Mouse (Mus musculus) forebrain, embryonic 16.5 days (tissue): ENCODE measurements around the gene Irf8. TPM values are rescaled to one million over a fixed set of nuclear protein-coding genes. Genes with fewer than 3 reads are reported as not detected.

Experiments
- ATAC-seq: fragments of 200-750 bp; cut with Nextera tagmentation; 2 replicates; pipeline ENCODE4 v1.8.0; 2017; ENCODE audit warnings: mild to moderate bottlenecking, moderate library complexity
- H3K27ac ChIP-seq: fragments of 300-500 bp; sonication (generic); 2 replicates; pipeline ENCODE4 v1.5.1; 2014; ENCODE audit warnings: low read length, control low read depth
- H3K27me3 ChIP-seq: fragments of 300-500 bp; sonication (generic); replicated peaks from 2 replicates; pipeline ENCODE4 v1.6.1; 2014; ENCODE audit warnings: low read length; ENCODE audit not compliant: control insufficient read depth, insufficient read depth
- H3K36me3 ChIP-seq: fragments of 300-500 bp; sonication (generic); 2 replicates; pipeline ENCODE4 v1.6.1; 2014; ENCODE audit not compliant: control insufficient read depth, insufficient read depth
- H3K4me1 ChIP-seq: fragments of 300-500 bp; sonication (generic); replicated peaks from 2 replicates; pipeline ENCODE4 v1.6.1; 2014; ENCODE audit warnings: low read length; ENCODE audit not compliant: control insufficient read depth, insufficient read depth
- H3K4me2 ChIP-seq: fragments of 300-500 bp; sonication (generic); 2 replicates; pipeline ENCODE4 v1.6.1; 2014; ENCODE audit warnings: mild to moderate bottlenecking, low read length, control low read depth
- H3K4me3 ChIP-seq: fragments of 300-500 bp; sonication (generic); replicated peaks from 2 replicates; pipeline ENCODE4 v1.5.1; 2014; ENCODE audit warnings: mild to moderate bottlenecking, low read length, control low read depth
- H3K9ac ChIP-seq: fragments of 300-500 bp; sonication (generic); replicated peaks from 2 replicates; pipeline ENCODE4 v1.6.1; 2014; ENCODE audit warnings: low read depth, low read length, control low read depth
- H3K9me3 ChIP-seq: fragments of 300-500 bp; sonication (generic); 2 replicates; pipeline ENCODE4 v1.6.1; 2016; ENCODE audit warnings: low read length; ENCODE audit not compliant: control insufficient read depth
- WGBS: fragments of 180-500 bp; shearing (Covaris S2); extraction: QIAGEN DNeasy Blood & Tissue Kit; methylation state at CpG from one replicate; pipeline ENCODE4 v1.1.7; 2014; 5-methylcytosine and 5-hydroxymethylcytosine counted together
- polyA plus RNA-seq: library from polyadenylated mRNA; unstranded; fragments of >200 nt; fragmentation: Nextera tagmentation; extraction: Ambion mirVana; gene quantifications from 2 replicates; pipeline ENCODE4 v1.2.1, GENCODE M21; 2015

Gene Irf8
- polyA plus RNA-seq, 1 experiment from 2014 or later: 4.2 TPM

- Histone ChIP-seq H3K4me2 (no peak overlapping the region), H3K36me3 (no peaks in the 10 kb centered on the region), H3K27me3 (no peaks in the 10 kb centered on the region), H3K9ac (no peak overlapping the region), H3K4me3 (no peak overlapping the region), H3K4me1 (no peaks in the 10 kb centered on the region), H3K9me3 (no peaks in the 10 kb centered on the region), H3K27ac (no peak overlapping the region)
- ATAC-seq: no peak
- WGBS: 55% methylated on average over 19 of the region's 19 CpGs
Observed at GRCm38 (mm10) chr8:120755306-120756297, 19.4 kb downstream of the Irf8 start.

DNA sequence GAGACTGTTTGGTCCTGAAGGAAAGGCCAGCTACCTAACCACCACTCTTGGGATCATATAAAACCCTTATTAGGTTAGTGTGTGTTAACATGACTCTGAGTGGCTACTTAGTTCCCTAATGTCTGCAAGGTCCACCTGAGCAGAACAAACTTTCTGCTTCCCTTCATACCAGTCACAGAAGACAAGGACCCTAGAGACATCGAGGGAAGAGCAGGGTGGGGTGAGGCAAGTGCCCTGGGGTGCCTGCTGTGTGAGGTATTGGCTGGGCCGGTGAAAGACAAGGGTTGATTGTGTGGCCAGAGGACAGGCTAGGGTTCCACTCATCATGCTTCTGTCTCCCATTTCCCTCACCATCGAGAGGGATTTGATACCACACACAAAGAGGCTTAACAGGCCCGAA, 21.8 kb downstream of the Irf8 start:
- Histone ChIP-seq H3K4me3 (no peak overlapping the region), H3K36me3 (no peaks in the 10 kb centered on the region), H3K4me2 (no peak overlapping the region), H3K27me3 (no peaks in the 10 kb centered on the region), H3K9me3 (no peaks in the 10 kb centered on the region), H3K27ac (no peak overlapping the region), H3K4me1 (no peaks in the 10 kb centered on the region), H3K9ac (no peak overlapping the region)
- no peak for ATAC-seq
- 44% methylated on average over 4 of the region's 4 CpGs for WGBS

DNA sequence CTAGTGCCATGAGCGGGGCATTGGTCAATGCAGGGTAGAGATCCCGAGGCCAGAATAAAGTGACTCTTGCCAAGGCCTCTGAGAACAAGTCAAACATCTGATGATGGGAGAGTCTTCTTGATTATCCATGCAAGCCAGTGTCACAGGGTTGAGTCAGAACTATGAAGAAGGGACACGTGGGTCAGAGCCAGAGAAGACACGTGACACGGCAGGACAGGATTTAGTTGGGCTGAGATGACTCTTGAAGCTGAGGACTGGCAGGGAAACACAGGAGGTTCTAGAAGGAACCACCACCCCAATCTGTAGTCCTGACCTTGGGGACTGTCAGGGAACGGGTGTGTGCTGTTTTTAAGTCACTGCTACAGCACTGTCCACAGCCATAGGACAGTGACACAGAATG, 23.7 kb downstream of the Irf8 start:
- Histone ChIP-seq H3K9ac (no peak overlapping the region), H3K4me1 (no peaks in the 10 kb centered on the region), H3K27me3 (no peaks in the 10 kb centered on the region), H3K4me3 (no peak overlapping the region), H3K27ac (no peak overlapping the region), H3K9me3 (no peaks in the 10 kb centered on the region), H3K4me2 (no peak overlapping the region), H3K36me3 (no peaks in the 10 kb centered on the region)
- ATAC-seq: no peak
- WGBS: 83% methylated on average over 6 of the region's 6 CpGs

DNA sequence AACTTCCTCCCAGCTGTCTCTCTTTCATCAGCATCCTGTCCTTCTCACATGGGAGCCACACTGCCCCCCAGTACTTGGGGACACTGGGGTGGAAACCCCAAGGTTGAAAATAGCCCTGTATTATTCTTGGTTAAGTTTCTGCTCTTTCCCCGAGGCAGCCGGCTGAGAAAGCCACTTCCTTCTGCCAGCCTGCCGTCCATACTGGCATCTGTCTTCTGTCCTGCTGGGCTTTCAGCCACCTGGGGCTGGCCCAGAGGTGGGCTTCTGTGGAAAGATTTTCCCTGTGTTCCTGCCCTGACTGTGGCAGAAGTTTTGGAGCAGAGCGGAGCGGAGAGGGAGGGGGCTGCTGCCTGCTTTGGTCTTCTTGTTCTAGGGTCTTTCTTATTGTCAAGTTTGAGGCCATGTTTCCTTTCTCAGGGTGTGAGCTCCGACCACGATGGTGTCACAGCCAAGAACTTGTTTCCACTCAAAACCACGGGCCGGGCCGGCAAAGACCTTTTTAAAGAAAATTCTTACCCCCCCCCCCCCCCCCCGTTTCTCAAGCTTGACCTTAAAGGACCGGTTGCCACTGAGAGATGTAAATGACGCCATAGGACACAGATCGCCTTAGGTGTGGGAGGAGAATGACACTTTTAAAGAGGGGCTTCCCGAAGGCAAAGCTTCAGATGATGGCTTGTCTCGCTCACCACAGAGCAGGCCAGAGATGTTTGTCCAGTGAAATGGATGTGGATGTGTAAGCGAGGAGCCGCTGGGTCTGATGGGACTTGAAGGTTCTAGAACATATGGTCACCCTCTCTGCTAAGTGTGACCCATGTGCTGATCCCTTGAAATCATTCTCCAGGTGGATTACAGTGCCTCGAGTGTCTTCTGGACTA, 24.4 kb downstream of the Irf8 start:
- no peak overlapping the region for H3K9ac ChIP-seq
- no peak overlapping the region for H3K4me2 ChIP-seq
- no peaks in the 10 kb centered on the region for H3K27me3 ChIP-seq
- no peak for ATAC-seq
- H3K27ac ChIP-seq: no peak overlapping the region
- H3K4me1 ChIP-seq: no peaks in the 10 kb centered on the region
- H3K4me3 ChIP-seq: no peak overlapping the region
- H3K9me3 ChIP-seq: no peaks in the 10 kb centered on the region
- 87% methylated on average over 19 of the region's 19 CpGs for WGBS
- H3K36me3 ChIP-seq: no peaks in the 10 kb centered on the region

GRCm38 (mm10) chr8:120763267-120763666, 27.1 kb downstream of the Irf8 start:
- H3K9ac ChIP-seq: no peak overlapping the region
- H3K27ac ChIP-seq: no peak overlapping the region
- H3K4me1 ChIP-seq: no peaks in the 10 kb centered on the region
- H3K4me3 ChIP-seq: no peak overlapping the region
- H3K27me3 ChIP-seq: no peaks in the 10 kb centered on the region
- H3K36me3 ChIP-seq: no peaks in the 10 kb centered on the region
- ATAC-seq: no peak
- H3K9me3 ChIP-seq: no peaks in the 10 kb centered on the region
- WGBS: 76% methylated on average over 5 of the region's 5 CpGs
- H3K4me2 ChIP-seq: no peak overlapping the region

DNA sequence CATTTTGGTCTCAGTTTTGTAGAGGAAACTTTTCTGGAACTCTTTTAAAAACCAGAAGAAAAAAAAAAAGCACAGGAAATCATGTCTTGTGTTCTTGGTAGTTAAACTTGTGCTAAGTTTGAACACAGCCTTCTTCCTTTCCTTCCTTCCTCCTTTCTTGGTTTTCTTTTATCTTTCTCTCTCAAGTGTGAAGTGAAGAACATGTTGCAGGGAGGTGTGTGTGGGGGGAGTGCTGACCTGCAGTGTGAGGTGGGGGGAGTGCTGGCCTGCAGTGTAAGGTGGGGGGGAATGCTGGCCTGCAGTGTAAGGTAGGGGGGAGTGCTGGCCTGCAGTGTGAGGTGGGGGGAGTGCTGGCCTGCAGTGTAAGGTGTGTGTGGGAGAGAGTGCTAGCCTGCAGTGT, 28.5 kb downstream of the Irf8 start:
- no peak overlapping the region for H3K27ac ChIP-seq
- no peaks in the 10 kb centered on the region for H3K36me3 ChIP-seq
- no peak overlapping the region for H3K4me3 ChIP-seq
- H3K27me3 ChIP-seq: no peaks in the 10 kb centered on the region
- no peak overlapping the region for H3K9ac ChIP-seq
- H3K9me3 ChIP-seq: no peaks in the 10 kb centered on the region
- ATAC-seq: no peak
- no peak overlapping the region for H3K4me2 ChIP-seq
- H3K4me1 ChIP-seq: no peaks in the 10 kb centered on the region

- H3K36me3 ChIP-seq: no peaks in the 10 kb centered on the region
- no peaks in the 10 kb centered on the region for H3K27me3 ChIP-seq
- no peaks in the 10 kb centered on the region for H3K9me3 ChIP-seq
- no peak for ATAC-seq
- H3K4me3 ChIP-seq: no peak overlapping the region
- H3K4me2 ChIP-seq: no peak overlapping the region
- no peaks in the 10 kb centered on the region for H3K4me1 ChIP-seq
- WGBS: 26% methylated on average over 3 of the region's 3 CpGs
- H3K9ac ChIP-seq: no peak overlapping the region
- no peak overlapping the region for H3K27ac ChIP-seq
Observed at GRCm38 (mm10) chr8:120766622-120767021, 30.5 kb downstream of the Irf8 start.

GRCm38 (mm10) chr8:120768454-120769218, 32.5 kb downstream of the Irf8 start:
- Histone ChIP-seq H3K4me1 (no peaks in the 10 kb centered on the region), H3K4me3 (no peak overlapping the region), H3K27ac (no peak overlapping the region), H3K9me3 (no peaks in the 10 kb centered on the region), H3K36me3 (no peaks in the 10 kb centered on the region), H3K27me3 (no peaks in the 10 kb centered on the region), H3K4me2 (no peak overlapping the region), H3K9ac (no peak overlapping the region)
- no peak for ATAC-seq
- WGBS: 78% methylated on average over 12 of the region's 12 CpGs

DNA sequence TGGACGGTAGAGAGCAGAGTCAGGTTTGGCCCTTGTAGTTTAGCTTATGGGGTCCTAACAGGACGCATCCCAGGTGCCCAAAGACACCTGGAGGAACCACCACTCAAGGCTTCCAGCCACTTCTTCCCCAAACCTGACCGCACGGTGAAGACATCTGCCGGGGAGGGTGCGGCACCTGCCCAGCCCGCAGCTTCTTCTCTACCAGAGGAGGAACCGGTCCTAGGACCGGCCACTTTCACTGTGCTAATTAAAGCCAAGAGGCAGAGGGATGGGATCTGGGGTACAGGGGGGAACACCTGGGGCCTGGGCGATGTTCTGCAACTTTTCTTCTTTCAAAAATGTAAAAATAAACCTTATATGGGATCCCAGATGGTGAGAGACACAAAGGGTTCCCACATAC, 41.0 kb downstream of the Irf8 start:
- no peak for ATAC-seq
- H3K4me1 ChIP-seq: 0 out of 2 replicates have a peak, but pooled peaks cover 2% of the 10 kb centered on the region
- no peaks in the 10 kb centered on the region for H3K9me3 ChIP-seq
- H3K9ac ChIP-seq: no peak overlapping the region
- H3K27me3 ChIP-seq: no peaks in the 10 kb centered on the region
- H3K36me3 ChIP-seq: no peaks in the 10 kb centered on the region
- no peak overlapping the region for H3K4me3 ChIP-seq
- no peak overlapping the region for H3K27ac ChIP-seq
- no peak overlapping the region for H3K4me2 ChIP-seq
- 91% methylated on average over 10 of the region's 10 CpGs for WGBS
